Mouse (Mus musculus) c-Kit-negative CD71-positive TER-119-positive erythroid progenitor cells, embryonic 14.5 days (primary cell): ENCODE data around the gene Mrrf.

Source experiments
- DNase-seq: peaks from one replicate; pipeline ENCODE4 v3.0.0-alpha.2; 2013; ENCODE audit warnings: low read depth, low spot score

Mrrf gene

DNA sequence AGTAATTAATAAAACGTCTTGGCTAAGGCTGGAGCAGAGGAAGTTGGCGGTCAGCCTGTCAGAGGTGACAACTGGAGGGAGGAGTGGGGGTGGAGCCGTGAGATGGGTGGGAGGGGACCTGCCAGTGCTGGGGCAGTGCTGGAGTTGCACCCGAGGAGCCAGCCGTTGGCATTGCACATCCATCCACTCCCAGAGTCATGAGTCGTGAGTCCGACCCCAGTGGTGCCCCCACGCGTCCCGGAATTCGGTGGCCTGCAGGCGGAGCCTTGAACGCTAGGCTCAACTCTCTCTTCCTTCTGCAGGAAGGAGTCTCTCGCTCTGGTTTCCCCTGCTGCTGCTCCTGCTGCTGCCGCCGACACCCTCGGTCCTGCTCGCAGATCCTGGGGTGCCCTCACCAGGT is 94.2 kb downstream of the Mrrf start, which contains the start of gene Ptgs1:
Ptgs1 (plus strand) TSS at position 61 of the 400 bp plus-strand sequence.
- DNase-seq = no peak

DNA sequence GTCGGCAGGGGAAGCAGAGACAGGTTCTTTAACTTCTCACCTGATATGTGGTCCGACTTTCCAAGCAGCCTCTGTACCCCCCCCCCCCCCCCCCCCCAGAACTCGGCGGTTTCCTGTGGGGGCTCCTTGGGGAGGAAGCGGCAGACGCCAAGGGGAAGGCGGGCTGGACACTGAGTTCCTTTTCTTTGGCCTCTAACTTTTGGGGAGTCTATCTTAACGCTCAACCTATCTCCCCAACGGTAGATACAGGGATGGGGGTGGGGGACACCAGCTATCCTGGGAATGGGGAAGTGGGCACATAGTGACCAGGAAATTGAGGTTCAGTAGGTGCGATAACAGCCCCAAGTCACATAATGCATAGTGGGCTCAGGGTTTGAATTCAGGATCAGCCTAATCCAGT is 94.8 kb downstream of the Mrrf start:
- DNase-seq = no peak

DNA sequence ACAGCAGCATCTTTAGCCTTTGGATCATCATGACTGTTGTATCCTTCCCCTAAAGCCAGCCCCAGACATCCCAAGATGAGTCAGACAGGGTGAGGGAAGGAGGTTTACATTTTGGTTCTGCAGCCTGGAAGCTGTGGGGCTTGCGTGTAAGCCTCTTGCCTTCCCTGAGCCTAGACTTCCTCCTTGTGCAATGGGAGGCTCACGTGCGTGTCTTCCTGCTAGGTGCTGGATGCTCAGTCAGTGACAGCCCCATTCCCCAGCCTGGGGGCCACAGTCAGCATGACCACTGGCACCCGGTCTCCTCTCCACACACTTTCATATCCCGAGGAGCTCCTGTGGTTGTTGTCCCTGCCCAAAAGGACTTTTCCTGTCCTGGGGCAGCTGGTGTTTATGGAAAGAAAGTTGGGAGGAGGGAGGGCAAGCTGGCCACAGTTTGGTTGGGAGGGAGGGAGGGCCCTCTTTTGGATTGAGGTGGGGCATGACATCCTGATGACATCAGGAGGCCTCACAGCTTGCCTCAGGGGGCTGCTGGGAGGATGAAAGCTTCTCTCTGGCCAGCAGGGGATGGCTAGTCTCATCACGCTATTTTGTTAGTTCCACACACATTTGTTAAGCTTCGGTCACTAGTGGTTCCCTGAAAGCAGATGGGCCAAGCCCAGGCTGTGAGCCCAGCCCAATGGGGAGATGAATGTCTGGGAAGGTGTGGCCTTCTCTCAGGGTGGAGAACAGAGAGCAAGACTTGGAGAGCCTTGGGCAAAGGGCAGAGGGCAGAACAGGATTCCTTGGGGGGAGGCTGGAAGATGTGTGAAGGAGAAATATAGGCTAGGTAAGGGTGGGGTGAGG is 98.6 kb downstream of the Mrrf start:
- DNase-seq = no peak

DNA sequence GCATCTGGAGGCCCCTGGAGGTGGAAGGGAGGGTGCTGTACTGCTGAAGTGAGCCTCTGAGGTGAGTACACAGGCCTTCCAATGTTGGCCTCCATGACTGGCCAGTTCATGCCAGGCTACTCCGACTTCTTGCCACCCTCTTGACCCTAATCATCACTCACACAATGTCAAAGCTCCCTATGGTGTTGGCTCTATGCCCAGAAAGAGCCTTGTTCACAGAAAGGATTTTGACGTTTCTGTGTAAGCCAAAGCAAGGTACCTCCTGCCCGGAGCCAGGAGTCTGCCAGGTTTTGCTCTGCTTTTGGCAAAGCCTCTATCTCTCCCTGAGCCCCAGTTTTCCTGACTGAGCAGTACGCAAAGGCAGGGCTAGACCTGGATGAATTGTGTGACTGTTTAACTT is 99.7 kb downstream of the Mrrf start:
- DNase-seq = no peak

DNA sequence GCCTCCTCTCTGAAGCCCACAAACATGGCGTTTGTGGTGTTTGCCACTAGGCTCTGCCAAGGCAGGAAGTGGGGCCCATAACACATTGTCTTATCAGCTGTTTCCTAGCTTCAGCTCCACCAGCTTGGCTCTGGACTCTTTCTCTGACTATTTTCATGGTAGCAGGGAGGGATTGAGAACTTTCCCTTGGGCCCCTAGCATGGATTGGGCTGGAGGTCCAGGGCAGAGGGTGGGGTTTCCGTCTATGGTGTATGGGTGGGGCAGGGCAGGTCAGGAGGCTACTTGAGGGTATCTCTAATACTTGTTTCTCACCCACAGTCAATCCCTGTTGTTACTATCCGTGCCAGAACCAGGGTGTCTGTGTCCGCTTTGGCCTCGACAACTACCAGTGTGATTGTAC is 100.7 kb downstream of the Mrrf start:
- no peak for DNase-seq

DNA sequence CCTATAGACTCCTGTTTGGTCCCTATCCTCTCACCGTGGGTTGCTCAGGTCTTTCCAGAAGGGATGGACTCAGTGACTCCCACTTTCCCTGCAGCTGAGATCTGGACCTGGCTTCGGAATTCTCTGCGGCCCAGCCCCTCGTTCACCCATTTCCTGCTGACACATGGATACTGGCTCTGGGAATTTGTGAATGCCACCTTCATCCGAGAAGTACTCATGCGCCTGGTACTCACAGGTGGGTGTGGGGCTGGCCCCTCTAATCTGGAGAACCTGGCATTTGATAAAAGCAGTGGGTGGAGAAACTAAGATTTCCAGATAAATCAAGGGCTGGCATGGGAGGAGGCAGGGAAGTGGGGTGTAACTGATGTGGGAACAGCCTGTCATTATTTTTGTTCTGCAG is 101.4 kb downstream of the Mrrf start:
- DNase-seq = no peak

GRCm38 (mm10) chr2:36238467-36238866 is 102.3 kb downstream of the Mrrf start:
- DNase-seq = no peak

GRCm38 (mm10) chr2:36238951-36239350 is 102.8 kb downstream of the Mrrf start:
- DNase-seq = no peak
